Mouse (Mus musculus): ENCODE measurements around the gene Srgn.
"Not testable (repeated sequence)": the region's sequence is repeated elsewhere in the genome, so short reads cannot be mapped to it uniquely, and the experiment has no call there.

The Srgn gene

GRCm38 (mm10) chr10:62520911-62521310, 6.3 kb downstream of the Srgn start:
- DNase-seq: no peak

GRCm38 (mm10) chr10:62517511-62517910, 9.7 kb downstream of the Srgn start:
- DNase-seq: no peak

GRCm38 (mm10) chr10:62512855-62513254, 14.4 kb downstream of the Srgn start:
- no peak for DNase-seq

- no peak for DNase-seq
These were observed 15.7 kb downstream of the Srgn start for GRCm38 (mm10) chr10:62511528-62511927.

- DNase-seq: no peak
These were observed 18.1 kb downstream of the Srgn start for GRCm38 (mm10) chr10:62509032-62509656.

- DNase-seq: no peak
These were observed 18.8 kb downstream of the Srgn start for GRCm38 (mm10) chr10:62508459-62508858.

GRCm38 (mm10) chr10:62507591-62508308, 19.5 kb downstream of the Srgn start:
- no peak for DNase-seq

- no peak for DNase-seq
These were observed 20.2 kb downstream of the Srgn start for GRCm38 (mm10) chr10:62507071-62507470.

GRCm38 (mm10) chr10:62506019-62506556, 21.2 kb downstream of the Srgn start:
- DNase-seq: no peak

GRCm38 (mm10) chr10:62505224-62505983, 21.8 kb downstream of the Srgn start:
- DNase-seq: no peak

- no peak for DNase-seq
These were observed 23.2 kb downstream of the Srgn start for GRCm38 (mm10) chr10:62503836-62504628.

- DNase-seq: no peak
These were observed 23.9 kb downstream of the Srgn start for GRCm38 (mm10) chr10:62503353-62503752.

GRCm38 (mm10) chr10:62501951-62502350, 25.3 kb downstream of the Srgn start:
- DNase-seq: no peak

- DNase-seq: no peak
These were observed 26.2 kb downstream of the Srgn start for GRCm38 (mm10) chr10:62500916-62501615.

- peak; percentile 46 for DNase-seq
These were observed 26.9 kb downstream of the Srgn start for GRCm38 (mm10) chr10:62500088-62500915.

- DNase-seq: not testable (repeated sequence)
These were observed 35.6 kb downstream of the Srgn start for GRCm38 (mm10) chr10:62491681-62492080.

GRCm38 (mm10) chr10:62488266-62488665, 39.0 kb downstream of the Srgn start:
- no peak for DNase-seq

- peak; percentile 90 for DNase-seq
These were observed 40.4 kb downstream of the Srgn start, which contains the start of gene Vps26a for GRCm38 (mm10) chr10:62486618-62487415. Gene Vps26a (minus strand): TSS chr10:62486805.

- no peak for DNase-seq
These were observed 41.2 kb downstream of the Srgn start for GRCm38 (mm10) chr10:62485878-62486582.
